ENCODE assay signal across 8 mouse cellular contexts in genomic region chr6:119396309-119396634, GRCm38 (mm10). TPM values are rescaled to one million over a fixed set of nuclear protein-coding genes. Genes with fewer than 3 reads are reported as not detected.
DNase-seq lines count a peak whose midpoint lies in the region; ATAC-seq and TF ChIP-seq lines count a peak whose summit lies in the region.

No protein-coding gene starts in this region.

- no peak for TF ChIP-seq POLR2A in thymus, adult 2 months (IDR thresholded peaks at IDR 0.05; ENCODE audit: control insufficient read depth, extremely low read depth, insufficient read depth, low read length, poor library complexity)

- H3K27me3 ChIP-seq in thymus, adult 2 months (ENCODE audit: control insufficient read depth, insufficient read depth, low read length) = no peaks in the 10 kb centered on the region
- no peaks in the 10 kb centered on the region for H3K27me3 ChIP-seq in hindbrain, postnatal 0 days (ENCODE audit: insufficient read depth, low read length)

- H3K27ac ChIP-seq in gastrocnemius, adult 2 months = peak overlapping the region; percentile 80
- H3K27ac ChIP-seq in macrophage = peak overlapping the region; percentile 88
- peak overlapping the region; percentile 40 for H3K27ac ChIP-seq in thymus, adult 2 months (ENCODE audit: control insufficient read depth, insufficient read depth, low read length)
- H3K27ac ChIP-seq in hindbrain, postnatal 0 days = no peak overlapping the region

- no peaks in the 10 kb centered on the region for H3K9me3 ChIP-seq in hindbrain, postnatal 0 days (ENCODE audit: low read length)

- TF ChIP-seq CTCF in gastrocnemius, adult 2 months (IDR thresholded peaks at IDR 0.05) = no peak
- no peak for TF ChIP-seq CTCF in thymus, adult 2 months (IDR thresholded peaks at IDR 0.05; ENCODE audit: borderline replicate concordance, control insufficient read depth, extremely low read depth, insufficient read depth, low read length, poor library complexity)
- no peak for TF ChIP-seq CTCF in hindbrain, postnatal 0 days (IDR thresholded peaks at IDR 0.05; ENCODE audit: low read depth)

- peaks cover 14% of the 10 kb centered on the region for H3K4me1 ChIP-seq in thymus, adult 2 months (replicated peaks; ENCODE audit: control insufficient read depth, insufficient read depth, low read length)
- no peaks in the 10 kb centered on the region for H3K4me1 ChIP-seq in hindbrain, postnatal 0 days (ENCODE audit: insufficient read depth, low read length)

- peak; percentile 14 to 15 for DNase-seq in right cerebral cortex, adult 2 months (ENCODE audit: low spot score in 2 of 2)
- no peak for DNase-seq in right cerebral cortex, postnatal 25 days
- peak; percentile 88 for DNase-seq in gastrocnemius, adult 2 months
- DNase-seq in kidney, adult 9 months = peak; percentile 59
- peak; percentile 62 for DNase-seq in thymus, adult 2 months
- DNase-seq in hindbrain, postnatal 0 days (ENCODE audit: low spot score) = no peak
- DNase-seq in layer of hippocampus, postnatal 36 days = no peak

- 0% methylated on average over 5 of the region's 5 CpGs for WGBS in macrophage (ENCODE audit: missing documents)
- 4% methylated on average over 5 of the region's 5 CpGs for WGBS in thymus, adult 2 months
- WGBS in hindbrain, postnatal 0 days = 67% methylated on average over 5 of the region's 5 CpGs

- peak overlapping the region; percentile 21; the same call in 1 of the 2 replicates for H3K4me3 ChIP-seq in gastrocnemius, adult 2 months
- no peak overlapping the region for H3K4me3 ChIP-seq in macrophage (ENCODE audit: inconsistent target)
- no peak overlapping the region for H3K4me3 ChIP-seq in thymus, adult 2 months (ENCODE audit: control insufficient read depth, insufficient read depth, low read length)
- no peak overlapping the region for H3K4me3 ChIP-seq in hindbrain, postnatal 0 days (ENCODE audit: low read length)

- H3K4me2 ChIP-seq in hindbrain, postnatal 0 days (ENCODE audit: low read depth, low read length) = no peak overlapping the region

- H3K36me3 ChIP-seq in macrophage (ENCODE audit: inconsistent target) = no peaks in the 10 kb centered on the region
- no peaks in the 10 kb centered on the region for H3K36me3 ChIP-seq in thymus, adult 2 months (ENCODE audit: control insufficient read depth, insufficient read depth, low read length)
- H3K36me3 ChIP-seq in hindbrain, postnatal 0 days (ENCODE audit: insufficient read depth, low read length) = no peaks in the 10 kb centered on the region

- intact Hi-C loops in gastrocnemius, adult 2 months (cut with DNase I) = no loop called here

- no peaks in the 10 kb centered on the region for H3K79me2 ChIP-seq in macrophage (ENCODE audit: inconsistent target)

- ATAC-seq in hindbrain, postnatal 0 days = no peak

- H3K9ac ChIP-seq in hindbrain, postnatal 0 days (replicated peaks; ENCODE audit: low read length) = no peak overlapping the region

RNA-seq across cellular contexts. Expression of gene Adipor2, which starts 21.2 kb away (rescaled TPM):
- total RNA-seq in gastrocnemius, adult 2 months (2021) = 10 to 100 TPM; 87.7 to 94.8 TPM
- total RNA-seq in macrophage (2018; cell fraction: chromatin; rRNA removed) = 10 to 100 TPM in 25 of 26 experiments, 1 to 10 TPM in 1; 9.1 to 30.1 (median 20.5) TPM
- 10 to 100 TPM; 42.9 to 63.6 (median 57.2) TPM for total RNA-seq in macrophage (2018; cell fraction: cytosol; rRNA removed)
- 10 to 100 TPM; 17.8 to 62.8 (median 40.8) TPM for total RNA-seq in macrophage (2018; cell fraction: nucleus; rRNA removed)
- polyA plus RNA-seq in macrophage (2018) = 38.1 to 45.9 TPM (median 44.4 TPM) in 3 replicates
- 63.8 and 70.7 TPM in 2 replicates for polyA plus RNA-seq in thymus, adult 2 months (2012; rRNA removed)
- 40.9 and 41.8 TPM in 2 replicates for total RNA-seq in hindbrain, postnatal 0 days (2014; rRNA removed)
- polyA plus RNA-seq in hindbrain, postnatal 0 days (2015; fragmentation: Nextera tagmentation; extraction: Ambion mirVana) = 30.8 and 32.2 TPM in 2 replicates
- 10 to 100 TPM; 36.2 to 41.5 TPM for total RNA-seq in layer of hippocampus, postnatal 36 days (2021)

Comparison
In these comparisons a context has a peak if more than half of its experiments do, and no peak if none do; other contexts are left out.
1. DNase-seq: peak in right cerebral cortex, adult 2 months (2 of 2), gastrocnemius, adult 2 months (single experiment), kidney, adult 9 months (single experiment) and thymus, adult 2 months (single experiment); none in right cerebral cortex, postnatal 25 days (single experiment), hindbrain, postnatal 0 days (single experiment) and layer of hippocampus, postnatal 36 days (0 of 2).